Mouse (Mus musculus): ENCODE measurements around the gene Fxyd5.

The Fxyd5 gene

GRCm38 (mm10) chr7:31037675-31038074, 4.6 kb downstream of the Fxyd5 start:
- DNase-seq: no peak

GRCm38 (mm10) chr7:31036917-31037316, 5.4 kb downstream of the Fxyd5 start:
- DNase-seq: no peak

GRCm38 (mm10) chr7:31035291-31035690, 7.0 kb downstream of the Fxyd5 start:
- no peak for DNase-seq

GRCm38 (mm10) chr7:31034789-31035188, 7.5 kb downstream of the Fxyd5 start:
- peak; percentile 36 for DNase-seq

- no peak for DNase-seq
Measured at GRCm38 (mm10) chr7:31033409-31034165, 8.7 kb downstream of the Fxyd5 start.

GRCm38 (mm10) chr7:31031731-31032130, 10.6 kb downstream of the Fxyd5 start:
- no peak for DNase-seq

GRCm38 (mm10) chr7:31030717-31031116, 11.6 kb downstream of the Fxyd5 start:
- no peak for DNase-seq

- no peak for DNase-seq
Measured at GRCm38 (mm10) chr7:31028609-31029008, 13.7 kb downstream of the Fxyd5 start.

GRCm38 (mm10) chr7:31017104-31017901, 25.0 kb downstream of the Fxyd5 start:
- DNase-seq: no peak

GRCm38 (mm10) chr7:31012971-31013370, 29.3 kb downstream of the Fxyd5 start:
- no peak for DNase-seq

- DNase-seq: no peak
Measured at GRCm38 (mm10) chr7:31008889-31009288, 33.4 kb downstream of the Fxyd5 start.

- peak; percentile 36 for DNase-seq
Measured at GRCm38 (mm10) chr7:31008175-31008574, 34.1 kb downstream of the Fxyd5 start.

- no peak for DNase-seq
Measured at GRCm38 (mm10) chr7:31007775-31008174, 34.5 kb downstream of the Fxyd5 start.

GRCm38 (mm10) chr7:31002650-31003049, 39.6 kb downstream of the Fxyd5 start:
- DNase-seq: peak; percentile 62

GRCm38 (mm10) chr7:31000505-31001020, 41.7 kb downstream of the Fxyd5 start:
- peak; percentile 89 for DNase-seq

- no peak for DNase-seq
Measured at GRCm38 (mm10) chr7:30996491-30996890, 45.8 kb downstream of the Fxyd5 start.

GRCm38 (mm10) chr7:30993986-30994385, 48.3 kb downstream of the Fxyd5 start:
- DNase-seq: no peak

GRCm38 (mm10) chr7:30992148-30992547, 50.1 kb downstream of the Fxyd5 start:
- no peak for DNase-seq

GRCm38 (mm10) chr7:30988519-30989162, 53.6 kb downstream of the Fxyd5 start:
- DNase-seq: no peak

GRCm38 (mm10) chr7:30985357-30985756, 56.9 kb downstream of the Fxyd5 start:
- DNase-seq: no peak

Data from lung, postnatal 10 days (tissue).